Mouse (Mus musculus): ENCODE results near the gene Pkdrej. TPM values are rescaled to one million over a fixed set of nuclear protein-coding genes. Genes with fewer than 3 reads are reported as not detected.

The Pkdrej gene
- polyA plus RNA-seq, 1 experiment from 2014 or later = 0.15 TPM

GRCm38 (mm10) chr15:85808434-85808833 is 13.1 kb downstream of the Pkdrej start:
- Histone ChIP-seq H3K9me3 (no peaks in the 10 kb centered on the region), H3K9ac (no peak overlapping the region), H3K4me3 (no peak overlapping the region), H3K27me3 (no peaks in the 10 kb centered on the region), H3K27ac (no peak overlapping the region), H3K36me3 (no peaks in the 10 kb centered on the region), H3K4me1 (peaks cover 16% of the 10 kb centered on the region), H3K4me2 (no peak overlapping the region)
- WGBS = 54% methylated on average over 8 of the region's 8 CpGs
- ATAC-seq (ENCODE audit: borderline replicate concordance, extremely low read depth, low FRiP score, low TSS enrichment) = no peak

- no peak for ATAC-seq (ENCODE audit: borderline replicate concordance, extremely low read depth, low FRiP score, low TSS enrichment)
These were observed 13.5 kb downstream of the Pkdrej start for GRCm38 (mm10) chr15:85808031-85808430.

GRCm38 (mm10) chr15:85807404-85807803 is 14.1 kb downstream of the Pkdrej start:
- Histone ChIP-seq H3K4me3 (no peak overlapping the region), H3K27ac (no peak overlapping the region), H3K9ac (no peak overlapping the region), H3K4me2 (no peak overlapping the region), H3K4me1 (peaks cover 16% of the 10 kb centered on the region), H3K27me3 (no peaks in the 10 kb centered on the region), H3K36me3 (no peaks in the 10 kb centered on the region), H3K9me3 (no peaks in the 10 kb centered on the region)
- ATAC-seq (ENCODE audit: borderline replicate concordance, extremely low read depth, low FRiP score, low TSS enrichment) = no peak
- 82% methylated on average over 4 of the region's 4 CpGs for WGBS

More at GRCm38 (mm10) chr15:85808031-85808430, 13.5 kb downstream of the Pkdrej start:
- 87% methylated on average over 6 of the region's 6 CpGs for WGBS
- Histone ChIP-seq H3K9ac (no peak overlapping the region), H3K4me3 (no peak overlapping the region), H3K9me3 (no peaks in the 10 kb centered on the region), H3K4me1 (peaks cover 16% of the 10 kb centered on the region), H3K27me3 (no peaks in the 10 kb centered on the region), H3K27ac (no peak overlapping the region), H3K4me2 (no peak overlapping the region), H3K36me3 (no peaks in the 10 kb centered on the region)

GRCm38 (mm10) chr15:85806886-85807285 is 14.6 kb downstream of the Pkdrej start:
- Histone ChIP-seq H3K4me3 (no peak overlapping the region), H3K9ac (no peak overlapping the region), H3K9me3 (no peaks in the 10 kb centered on the region), H3K4me1 (peaks cover 11% of the 10 kb centered on the region), H3K27me3 (no peaks in the 10 kb centered on the region), H3K4me2 (no peak overlapping the region), H3K27ac (no peak overlapping the region), H3K36me3 (no peaks in the 10 kb centered on the region)
- ATAC-seq (ENCODE audit: borderline replicate concordance, extremely low read depth, low FRiP score, low TSS enrichment) = no peak
- WGBS = 64% methylated on average over 4 of the region's 4 CpGs

- H3K4me1 ChIP-seq = no peaks in the 10 kb centered on the region
- no peak overlapping the region for H3K4me2 ChIP-seq
- H3K4me3 ChIP-seq = no peak overlapping the region
- H3K36me3 ChIP-seq = no peaks in the 10 kb centered on the region
- H3K27me3 ChIP-seq = no peaks in the 10 kb centered on the region
- 75% methylated on average over 2 of the region's 2 CpGs for WGBS
- H3K9ac ChIP-seq = no peak overlapping the region
- H3K9me3 ChIP-seq = no peaks in the 10 kb centered on the region
- no peak for ATAC-seq (ENCODE audit: borderline replicate concordance, extremely low read depth, low FRiP score, low TSS enrichment)
- no peak overlapping the region for H3K27ac ChIP-seq
These were observed 18.6 kb downstream of the Pkdrej start for GRCm38 (mm10) chr15:85802931-85803330.

- Histone ChIP-seq H3K27ac (no peak overlapping the region), H3K9me3 (no peaks in the 10 kb centered on the region), H3K9ac (no peak overlapping the region), H3K4me3 (no peak overlapping the region), H3K36me3 (no peaks in the 10 kb centered on the region), H3K4me2 (no peak overlapping the region), H3K27me3 (no peaks in the 10 kb centered on the region), H3K4me1 (no peaks in the 10 kb centered on the region)
- 89% methylated on average over 8 of the region's 8 CpGs for WGBS
- ATAC-seq (ENCODE audit: borderline replicate concordance, extremely low read depth, low FRiP score, low TSS enrichment) = no peak
These were observed 22.9 kb downstream of the Pkdrej start for GRCm38 (mm10) chr15:85798676-85799075.

GRCm38 (mm10) chr15:85795516-85795915 is 26.0 kb downstream of the Pkdrej start:
- no peak overlapping the region for H3K9ac ChIP-seq
- ATAC-seq (ENCODE audit: borderline replicate concordance, extremely low read depth, low FRiP score, low TSS enrichment) = no peak
- no peaks in the 10 kb centered on the region for H3K36me3 ChIP-seq
- H3K27ac ChIP-seq = no peak overlapping the region
- no peak overlapping the region for H3K4me2 ChIP-seq
- no peaks in the 10 kb centered on the region for H3K27me3 ChIP-seq
- H3K9me3 ChIP-seq = no peaks in the 10 kb centered on the region
- 76% methylated on average over 6 of the region's 6 CpGs for WGBS
- no peak overlapping the region for H3K4me3 ChIP-seq
- no peaks in the 10 kb centered on the region for H3K4me1 ChIP-seq

- Histone ChIP-seq H3K4me1 (no peaks in the 10 kb centered on the region), H3K4me2 (no peak overlapping the region), H3K27me3 (no peaks in the 10 kb centered on the region), H3K9ac (no peak overlapping the region), H3K27ac (no peak overlapping the region), H3K4me3 (no peak overlapping the region), H3K9me3 (no peaks in the 10 kb centered on the region), H3K36me3 (no peaks in the 10 kb centered on the region)
- 68% methylated on average over 1 of the region's 1 CpGs for WGBS
- ATAC-seq (ENCODE audit: borderline replicate concordance, extremely low read depth, low FRiP score, low TSS enrichment) = no peak
These were observed 28.7 kb downstream of the Pkdrej start for GRCm38 (mm10) chr15:85792819-85793218.

GRCm38 (mm10) chr15:85791449-85791848 is 30.1 kb downstream of the Pkdrej start:
- no peaks in the 10 kb centered on the region for H3K9me3 ChIP-seq
- 54% methylated on average over 4 of the region's 4 CpGs for whole genome bisulfite sequencing
- H3K27ac ChIP-seq = no peak overlapping the region
- no peaks in the 10 kb centered on the region for H3K27me3 ChIP-seq
- no peak overlapping the region for H3K4me2 ChIP-seq
- no peak for ATAC-seq (ENCODE audit: borderline replicate concordance, extremely low read depth, low FRiP score, low TSS enrichment)
- H3K9ac ChIP-seq = no peak overlapping the region
- no peaks in the 10 kb centered on the region for H3K4me1 ChIP-seq
- H3K36me3 ChIP-seq = no peaks in the 10 kb centered on the region
- H3K4me3 ChIP-seq = no peak overlapping the region

GRCm38 (mm10) chr15:85788633-85789032 is 32.9 kb downstream of the Pkdrej start:
- Histone ChIP-seq H3K9me3 (no peaks in the 10 kb centered on the region), H3K36me3 (no peaks in the 10 kb centered on the region), H3K9ac (no peak overlapping the region), H3K4me1 (no peaks in the 10 kb centered on the region), H3K4me3 (no peak overlapping the region), H3K4me2 (no peak overlapping the region), H3K27me3 (peaks cover 3% of the 10 kb centered on the region; the same call in 1 of the 2 replicates), H3K27ac (no peak overlapping the region)
- ATAC-seq (ENCODE audit: borderline replicate concordance, extremely low read depth, low FRiP score, low TSS enrichment) = no peak
- 64% methylated on average over 16 of the region's 16 CpGs for WGBS

GRCm38 (mm10) chr15:85788051-85788450 is 33.5 kb downstream of the Pkdrej start:
- no peak overlapping the region for H3K4me3 ChIP-seq
- no peak overlapping the region for H3K4me2 ChIP-seq
- WGBS = 92% methylated on average over 4 of the region's 4 CpGs
- no peaks in the 10 kb centered on the region for H3K4me1 ChIP-seq
- no peak for ATAC-seq (ENCODE audit: borderline replicate concordance, extremely low read depth, low FRiP score, low TSS enrichment)
- H3K9me3 ChIP-seq = no peaks in the 10 kb centered on the region
- H3K9ac ChIP-seq = no peak overlapping the region
- no peaks in the 10 kb centered on the region for H3K36me3 ChIP-seq
- H3K27me3 ChIP-seq = peaks cover 3% of the 10 kb centered on the region; the same call in 1 of the 2 replicates
- no peak overlapping the region for H3K27ac ChIP-seq

GRCm38 (mm10) chr15:85787482-85787881 is 34.1 kb downstream of the Pkdrej start:
- no peaks in the 10 kb centered on the region for H3K4me1 ChIP-seq
- no peaks in the 10 kb centered on the region for H3K36me3 ChIP-seq
- no peaks in the 10 kb centered on the region for H3K9me3 ChIP-seq
- ATAC-seq (ENCODE audit: borderline replicate concordance, extremely low read depth, low FRiP score, low TSS enrichment) = no peak
- no peak overlapping the region for H3K9ac ChIP-seq
- no peak overlapping the region for H3K4me3 ChIP-seq
- peaks cover 3% of the 10 kb centered on the region; the same call in 1 of the 2 replicates for H3K27me3 ChIP-seq
- no peak overlapping the region for H3K4me2 ChIP-seq
- no peak overlapping the region for H3K27ac ChIP-seq
- WGBS = 82% methylated on average over 6 of the region's 6 CpGs

- H3K36me3 ChIP-seq = no peaks in the 10 kb centered on the region
- H3K27me3 ChIP-seq = peaks cover 3% of the 10 kb centered on the region; the same call in 1 of the 2 replicates
- no peak overlapping the region for H3K4me2 ChIP-seq
- H3K27ac ChIP-seq = no peak overlapping the region
- no peaks in the 10 kb centered on the region for H3K4me1 ChIP-seq
- H3K4me3 ChIP-seq = no peak overlapping the region
- no peak overlapping the region for H3K9ac ChIP-seq
- no peak for ATAC-seq (ENCODE audit: borderline replicate concordance, extremely low read depth, low FRiP score, low TSS enrichment)
- H3K9me3 ChIP-seq = no peaks in the 10 kb centered on the region
- 53% methylated on average over 5 of the region's 5 CpGs for WGBS
These were observed 34.8 kb downstream of the Pkdrej start for GRCm38 (mm10) chr15:85786711-85787110.

Data from lung, embryonic 15.5 days (tissue).